Mouse (Mus musculus) thymus, postnatal 36 days (tissue): ENCODE results near the gene Sox15.
"Not testable (repeated sequence)": the region's sequence is repeated elsewhere in the genome, so short reads cannot be mapped to it uniquely, and the experiment has no call there.

Source experiments
- DNase-seq, 2 experiments: peaks; one replicate each; pipeline ENCODE4 v3.0.0; 2022; ENCODE audit warnings: mixed read lengths in 2 of 2

Gene Sox15

DNA sequence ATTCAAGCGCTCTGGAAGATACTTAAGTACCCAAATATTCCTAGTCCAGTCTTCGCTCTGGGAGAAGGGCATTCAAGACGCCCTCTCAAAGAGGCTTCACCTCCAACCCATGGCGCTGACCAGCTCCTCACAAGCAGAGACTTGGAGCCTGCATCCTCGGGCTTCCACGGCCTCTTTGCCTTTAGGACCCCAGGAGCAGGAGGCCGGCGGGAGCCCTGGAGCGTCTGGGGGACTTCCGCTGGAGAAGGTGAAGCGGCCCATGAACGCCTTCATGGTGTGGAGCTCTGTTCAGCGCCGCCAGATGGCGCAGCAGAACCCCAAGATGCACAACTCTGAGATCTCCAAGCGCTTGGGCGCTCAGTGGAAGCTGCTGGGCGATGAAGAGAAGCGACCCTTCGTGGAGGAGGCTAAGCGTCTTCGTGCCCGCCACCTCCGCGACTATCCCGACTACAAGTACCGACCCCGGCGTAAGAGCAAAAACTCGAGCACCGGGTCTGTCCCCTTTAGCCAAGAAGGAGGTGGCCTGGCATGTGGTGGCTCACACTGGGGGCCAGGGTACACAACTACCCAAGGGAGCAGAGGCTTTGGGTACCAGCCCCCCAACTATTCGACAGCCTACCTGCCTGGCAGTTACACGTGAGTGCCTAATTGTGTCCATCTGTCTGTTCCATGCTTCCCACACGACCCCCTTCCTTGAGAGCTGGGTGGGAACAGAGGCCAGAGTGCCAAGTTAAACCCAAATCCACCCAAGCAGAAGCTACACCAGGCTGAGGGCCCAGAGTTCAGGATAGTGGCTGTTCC lies at the start of gene Sox15:
Gene Sox15, plus strand, starts transcription at position 51 of the 801 bp plus-strand sequence.
- DNase-seq, result peak; percentile 25 to 44

DNA sequence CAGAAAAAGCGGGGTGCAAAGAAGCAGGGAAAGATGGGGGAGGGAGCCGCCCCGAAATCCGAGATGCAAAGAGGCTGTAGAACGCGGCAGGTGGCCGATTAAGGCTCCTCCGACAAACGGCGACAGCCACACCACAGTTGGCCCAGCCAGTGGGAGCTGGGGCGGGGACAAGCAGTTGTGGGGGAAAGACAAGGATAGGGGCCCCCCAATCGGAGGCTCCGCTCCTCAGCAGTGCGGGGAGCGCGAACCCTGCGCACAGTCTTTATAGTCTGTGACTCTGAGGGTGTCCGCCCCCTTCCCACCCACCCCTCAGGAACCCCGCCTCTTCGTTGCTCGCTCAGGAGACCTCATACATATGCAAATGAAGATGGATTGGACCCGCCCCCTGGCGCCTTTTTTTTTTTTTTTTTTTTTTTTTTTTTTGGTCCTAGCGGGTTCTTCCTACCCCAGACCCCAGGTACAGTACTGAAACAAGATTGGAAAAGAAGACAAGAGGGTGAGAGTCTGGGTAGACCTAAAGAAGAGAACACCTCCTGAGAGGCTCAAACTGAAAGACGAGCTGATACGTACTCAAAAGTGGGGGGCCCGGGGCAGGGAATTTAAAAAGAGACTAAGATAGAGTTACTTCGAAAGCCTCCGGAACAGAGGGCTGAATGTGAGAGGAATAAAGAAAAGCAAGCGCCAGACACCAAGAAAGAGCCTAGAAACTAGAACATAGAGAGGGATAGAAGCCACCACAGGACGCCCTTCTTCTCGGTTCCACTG lies 49.2 kb upstream of the Sox15 start, which contains the start of gene Atp1b2:
Gene Atp1b2, minus strand, starts transcription at position 217 of the 765 bp plus-strand sequence.
- DNase-seq, result peak; percentile 74 to 81

DNA sequence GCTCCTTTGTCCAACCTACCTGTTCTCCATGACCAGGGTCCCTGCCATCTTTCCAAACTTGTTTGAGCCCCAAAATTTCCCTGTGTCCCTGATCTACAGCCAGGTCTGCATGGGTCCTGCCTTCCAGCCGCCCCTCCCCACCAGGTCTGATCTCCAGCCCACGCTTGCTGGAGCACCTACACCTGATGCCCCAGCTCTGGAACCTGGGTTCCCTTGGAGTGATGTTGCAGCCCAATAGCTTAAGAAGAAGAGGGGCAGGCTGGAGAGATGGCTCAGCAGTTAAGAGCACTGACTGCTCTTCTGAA lies 48.7 kb upstream of the Sox15 start:
- DNase-seq, result peak in 1 of 2 experiments; percentile 23

DNA sequence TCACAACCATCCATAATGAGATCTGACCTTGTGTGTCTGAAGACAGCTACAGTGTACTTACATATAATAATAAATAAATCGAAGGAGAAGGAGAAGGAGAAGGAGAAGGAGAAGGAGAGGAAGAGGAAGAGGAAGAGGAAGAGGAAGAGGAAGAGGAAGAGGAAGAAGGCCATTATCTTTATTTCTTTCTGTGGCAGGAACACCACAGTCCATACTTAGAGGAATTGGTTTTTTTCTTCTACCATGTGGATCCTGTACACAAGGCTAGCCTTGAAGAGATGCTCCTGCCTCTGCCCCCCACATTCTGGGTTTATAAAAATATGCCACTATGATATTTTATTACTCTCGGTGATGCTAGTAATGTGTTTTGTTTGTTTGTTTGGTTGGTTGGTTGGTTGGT lies 48.3 kb upstream of the Sox15 start:
- no peak for DNase-seq

DNA sequence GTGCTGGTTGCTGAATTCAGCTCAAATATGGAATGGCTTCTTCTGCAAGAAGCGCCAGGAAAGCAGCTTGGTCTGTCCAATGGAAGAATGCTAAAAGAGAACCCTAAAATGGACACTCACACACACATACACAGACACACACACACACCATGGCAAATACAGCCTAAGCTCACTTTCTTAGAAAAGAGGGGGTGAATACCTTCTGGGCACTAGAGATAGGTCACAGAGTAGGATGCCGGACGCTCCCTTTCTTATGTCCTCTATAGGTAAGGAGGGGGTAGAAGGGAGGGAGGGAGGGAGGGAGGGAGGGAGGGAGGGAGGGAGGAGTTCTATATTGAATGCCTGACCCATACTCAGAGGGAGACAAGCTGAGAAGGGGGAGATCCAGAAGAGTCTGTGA lies 46.6 kb upstream of the Sox15 start:
- no peak for DNase-seq

DNA sequence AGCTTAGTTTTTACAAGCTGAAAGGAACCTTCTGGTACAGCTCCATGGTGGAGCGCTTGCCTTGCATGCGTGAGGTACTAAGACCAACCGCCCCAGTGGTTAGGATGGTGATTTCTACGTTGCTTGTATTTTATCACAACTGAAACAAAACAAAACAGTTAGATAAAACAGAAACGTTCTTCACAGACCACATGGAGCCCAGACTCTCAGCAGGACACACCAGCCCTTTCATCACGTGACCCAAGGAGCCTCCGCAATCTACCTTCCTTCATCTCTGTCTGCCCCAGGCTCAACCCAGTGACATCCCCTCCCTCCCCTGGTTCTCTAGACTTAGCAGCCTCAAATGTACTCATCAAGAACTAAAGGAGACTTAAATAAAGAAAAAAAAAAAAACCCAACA lies 45.7 kb upstream of the Sox15 start:
- no peak for DNase-seq

DNA sequence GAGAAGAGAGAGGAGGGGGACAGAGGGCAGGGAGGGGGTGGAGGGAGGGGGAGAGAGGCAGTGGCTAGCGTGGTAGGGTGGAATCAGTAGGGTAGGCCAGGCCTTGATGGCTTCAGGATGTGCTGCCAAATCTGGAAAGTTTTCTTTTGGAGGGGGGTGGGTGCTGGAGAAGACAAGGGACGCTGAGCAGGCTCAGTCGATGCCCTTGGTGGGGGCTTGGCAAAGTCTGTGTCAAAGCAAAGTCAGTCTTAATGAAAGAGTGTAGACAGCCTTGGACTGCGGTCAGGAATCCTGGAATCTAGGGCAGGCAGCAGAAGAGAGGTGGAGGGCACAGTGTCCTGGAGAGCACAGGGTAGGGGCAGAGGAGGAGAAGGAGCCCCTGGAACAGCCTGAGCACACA lies 44.2 kb upstream of the Sox15 start:
- no peak for DNase-seq

DNA sequence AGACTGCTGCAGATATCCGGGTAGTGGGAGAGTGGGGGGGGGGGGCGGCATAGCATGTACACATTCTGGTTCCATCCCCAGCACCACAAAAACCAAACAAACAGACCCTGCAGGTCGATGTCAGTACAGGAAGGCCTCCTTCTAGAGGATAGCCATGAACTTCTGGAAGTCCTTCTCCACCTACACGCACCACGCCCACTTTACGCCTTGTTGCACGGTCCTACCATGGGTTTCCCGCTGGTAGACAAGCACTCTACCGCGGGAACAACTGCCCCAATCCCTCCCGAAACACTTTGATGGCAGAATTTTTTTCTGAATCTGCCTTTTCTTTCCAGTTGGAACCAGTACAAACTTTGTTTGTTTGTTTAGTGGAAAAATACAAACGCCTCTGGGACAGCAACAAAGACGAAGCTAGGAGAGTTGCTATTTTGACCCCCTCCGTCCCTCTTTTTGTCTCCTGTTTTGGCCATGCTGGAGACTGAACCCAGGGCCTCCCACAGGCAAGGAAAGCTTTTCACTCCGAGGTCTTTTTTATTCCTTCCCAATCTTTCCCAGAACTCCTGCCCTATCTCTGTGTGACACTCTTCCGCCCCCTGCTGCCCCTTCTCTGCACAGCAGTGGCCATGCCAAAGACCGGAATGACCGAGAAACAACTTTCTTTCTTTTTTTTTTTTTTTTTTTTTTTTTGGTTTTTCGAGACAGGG lies 41.4 kb upstream of the Sox15 start:
- peak; percentile 66 to 74 for DNase-seq

DNA sequence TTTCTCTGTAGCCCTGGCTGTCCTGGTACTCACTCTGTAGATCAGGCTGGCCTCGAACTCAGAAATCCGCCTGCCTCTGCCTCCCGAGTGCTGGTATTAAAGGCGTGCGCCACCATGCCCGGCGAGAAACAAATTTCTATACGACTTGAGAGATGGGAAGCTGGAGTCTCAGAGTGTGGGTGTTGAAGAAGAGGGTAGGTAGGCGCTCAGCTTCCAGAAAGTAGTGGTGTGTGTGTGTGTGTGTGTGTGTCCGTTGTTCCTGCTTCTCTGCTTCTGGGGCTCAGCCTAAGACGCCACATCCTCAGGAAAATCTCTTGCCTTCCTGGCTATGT lies 40.9 kb upstream of the Sox15 start:
- not testable (repeated sequence) for DNase-seq

DNA sequence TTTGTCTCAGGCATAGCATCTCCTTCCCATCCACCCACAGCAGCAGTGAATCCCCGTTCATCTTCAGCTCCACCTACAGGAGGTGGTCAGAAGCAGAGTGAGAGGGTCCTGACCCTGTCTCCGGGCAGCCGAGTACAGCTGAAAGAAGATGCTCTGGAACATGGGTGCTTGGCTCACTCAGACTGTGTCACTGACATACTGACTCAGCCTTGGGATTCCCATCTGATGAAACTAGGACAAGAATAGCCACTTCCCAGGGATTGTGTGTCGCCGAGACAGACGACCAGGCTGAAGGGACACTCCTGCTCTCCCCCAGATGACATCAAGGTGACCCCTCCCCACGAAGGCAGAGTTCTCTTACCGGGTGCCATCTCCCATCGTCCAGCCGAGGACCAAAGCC lies 38.3 kb upstream of the Sox15 start:
- no peak for DNase-seq

DNA sequence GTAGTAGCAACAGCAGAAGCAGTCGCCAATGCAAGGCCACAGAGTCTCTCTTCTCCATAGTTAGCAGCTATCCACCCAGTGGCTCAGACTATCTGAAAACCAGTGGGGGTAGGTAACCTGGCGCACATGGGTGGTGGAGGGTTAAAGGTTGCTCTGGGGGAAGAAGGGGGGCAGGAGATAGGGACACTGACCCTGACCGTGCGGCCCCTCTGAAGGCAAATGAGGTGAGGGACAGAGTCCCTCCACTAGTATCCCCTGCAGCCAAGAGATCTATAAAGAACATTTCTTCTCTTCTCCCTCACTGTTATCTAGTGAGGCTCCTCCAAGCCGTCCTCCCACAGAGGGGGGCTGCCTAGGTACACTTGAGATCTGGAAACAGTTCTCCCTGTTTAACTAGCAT lies 37.3 kb upstream of the Sox15 start, which contains the start of gene Shbg:
Gene Shbg, minus strand, starts transcription at position 101 of the 400 bp plus-strand sequence.
- no peak for DNase-seq

DNA sequence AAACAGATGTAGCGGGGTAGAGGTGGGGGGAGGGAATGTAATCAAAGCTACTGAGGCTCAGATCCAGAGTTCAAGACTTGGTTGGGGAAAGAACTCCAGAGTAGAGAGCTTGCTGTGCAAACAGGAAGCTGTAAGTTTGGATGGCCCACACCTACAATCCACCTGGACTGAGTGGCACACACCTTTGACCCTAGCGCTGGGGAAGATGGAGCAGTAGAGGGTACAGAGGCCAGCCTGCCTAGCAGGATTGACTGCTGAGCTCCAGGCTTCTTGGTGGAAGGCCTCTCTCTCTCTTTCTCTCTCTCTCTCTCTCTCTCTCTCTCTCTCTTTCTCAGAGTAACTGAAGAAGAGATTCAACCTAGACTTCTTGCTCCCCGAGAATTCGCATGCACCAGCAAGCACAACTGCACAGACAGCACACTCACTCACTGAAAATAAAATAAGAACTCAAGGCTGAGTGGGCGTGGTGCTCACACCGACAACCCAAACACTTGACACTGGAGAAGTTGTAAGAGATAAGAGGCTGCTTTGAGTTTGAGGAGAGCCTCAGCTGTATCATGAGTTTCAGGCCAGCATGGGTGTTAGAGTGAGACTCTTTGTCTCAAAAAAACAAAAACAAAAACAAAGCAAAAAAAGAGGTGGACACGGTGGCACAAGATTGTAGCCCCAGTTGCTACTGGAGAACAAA lies 34.6 kb upstream of the Sox15 start:
- DNase-seq, result no peak

DNA sequence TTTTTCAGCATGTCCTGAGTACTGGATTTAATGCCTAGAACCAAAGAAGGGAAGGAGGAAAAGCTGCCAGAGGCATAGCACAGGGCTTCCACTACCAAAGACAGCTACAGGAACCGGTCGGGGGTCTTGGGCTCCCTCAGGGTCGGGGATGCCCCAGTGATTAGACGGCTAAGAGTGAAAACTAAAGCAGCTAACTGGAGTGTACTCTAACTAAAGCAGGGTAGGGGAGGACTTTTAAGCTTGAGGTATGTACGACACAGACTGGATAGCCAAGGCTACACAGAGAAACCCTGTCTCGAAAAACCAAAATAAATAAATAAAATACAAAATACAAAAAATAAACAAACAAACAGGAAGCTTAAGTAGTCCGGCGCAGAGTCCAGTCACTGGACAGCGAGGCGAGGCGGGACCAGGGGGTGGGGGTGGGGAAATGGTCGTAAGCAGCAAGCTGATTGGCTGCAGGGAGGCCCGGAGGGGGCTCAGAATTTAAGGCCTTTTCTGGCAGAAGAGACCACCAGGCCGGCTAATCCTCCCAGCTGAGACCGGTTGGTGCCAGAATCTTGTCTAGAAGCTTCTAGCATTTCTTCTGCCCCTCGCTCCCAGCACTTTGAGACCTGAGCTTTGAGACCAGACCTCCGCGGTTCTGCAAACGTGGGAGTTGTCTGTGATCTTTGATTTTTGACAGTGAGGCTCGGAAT lies 33.4 kb upstream of the Sox15 start, which contains the start of gene Sat2:
Gene Sat2, plus strand, starts transcription at position 454 of the 698 bp plus-strand sequence.
- DNase-seq, result no peak

DNA sequence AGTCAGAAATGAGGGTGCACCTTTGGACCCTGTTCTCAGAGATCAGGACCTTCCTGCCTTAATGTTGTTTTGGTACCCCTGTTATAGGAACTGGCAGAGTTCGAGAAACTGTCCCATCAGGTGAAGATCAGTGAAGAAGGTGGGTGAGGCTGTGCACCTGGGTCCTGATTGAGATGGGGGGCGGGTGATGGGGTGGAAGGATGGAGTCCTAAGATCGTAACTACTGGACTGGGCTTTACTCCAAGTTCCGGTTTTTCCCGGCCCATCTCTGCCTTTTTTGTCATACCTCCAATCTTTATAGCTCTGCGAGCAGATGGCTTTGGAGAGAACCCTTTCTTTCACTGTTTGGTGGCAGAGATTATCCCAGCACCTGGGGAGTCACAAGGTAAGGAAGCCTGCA lies 32.7 kb upstream of the Sox15 start:
- no peak for DNase-seq

DNA sequence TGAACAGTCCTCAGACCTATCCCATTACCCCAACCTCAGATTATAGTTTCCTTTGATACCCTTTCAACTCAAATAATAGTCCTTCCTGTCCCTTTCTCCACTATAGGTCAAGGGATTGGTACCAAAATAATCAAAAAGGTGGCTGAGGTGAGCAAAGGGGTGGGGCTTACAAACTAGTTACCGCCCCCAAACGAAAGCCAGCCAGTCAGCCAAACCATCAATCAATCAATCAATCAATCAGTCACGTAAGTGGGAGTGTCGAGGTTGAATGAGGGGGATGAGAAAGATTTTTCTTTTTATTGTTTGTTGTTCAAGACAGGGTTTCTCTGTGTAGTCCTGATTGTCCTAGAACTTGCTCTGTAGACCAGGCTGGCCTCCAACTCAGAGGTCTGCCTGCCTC lies 32.1 kb upstream of the Sox15 start:
- DNase-seq, result no peak

DNA sequence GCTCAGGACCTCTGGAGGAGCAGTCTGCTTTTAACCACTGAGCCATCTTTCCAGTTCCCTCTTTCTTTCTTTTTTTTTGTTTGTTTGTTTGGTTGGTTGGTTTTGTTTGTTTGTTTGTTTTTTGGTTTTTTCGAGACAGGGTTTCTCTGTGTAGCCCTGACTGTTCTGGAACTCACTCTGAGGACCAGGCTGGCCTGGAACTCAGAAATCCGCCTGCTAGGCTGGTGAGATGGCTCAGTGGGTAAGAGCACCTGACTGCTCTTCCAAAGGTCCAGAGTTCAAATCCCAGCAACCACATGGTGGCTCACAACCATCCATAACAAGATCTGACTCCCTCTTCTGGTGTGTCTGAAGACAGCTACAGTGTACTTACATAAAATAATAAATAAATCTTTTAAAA lies 30.8 kb upstream of the Sox15 start:
- not testable (repeated sequence) for DNase-seq

DNA sequence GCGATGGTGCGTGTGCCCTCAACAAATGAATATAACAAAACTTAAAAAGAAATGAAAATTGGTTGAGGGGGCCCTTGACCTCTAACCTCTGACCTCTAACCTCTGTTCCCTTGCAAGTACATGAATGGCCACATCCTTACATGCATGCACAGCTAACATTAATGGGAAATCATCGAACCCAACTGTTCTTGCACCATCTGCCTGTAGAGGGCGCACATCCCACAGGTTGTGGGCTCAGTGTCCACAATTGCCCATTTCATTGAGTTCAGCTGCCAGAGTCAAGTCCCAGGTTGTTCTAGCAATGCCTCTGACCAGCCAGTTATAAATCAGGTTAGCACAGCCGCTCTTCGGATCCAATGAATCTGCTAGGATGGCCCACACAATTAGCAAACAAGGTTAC lies 26.8 kb upstream of the Sox15 start:
- DNase-seq, result peak; percentile 58 to 65

DNA sequence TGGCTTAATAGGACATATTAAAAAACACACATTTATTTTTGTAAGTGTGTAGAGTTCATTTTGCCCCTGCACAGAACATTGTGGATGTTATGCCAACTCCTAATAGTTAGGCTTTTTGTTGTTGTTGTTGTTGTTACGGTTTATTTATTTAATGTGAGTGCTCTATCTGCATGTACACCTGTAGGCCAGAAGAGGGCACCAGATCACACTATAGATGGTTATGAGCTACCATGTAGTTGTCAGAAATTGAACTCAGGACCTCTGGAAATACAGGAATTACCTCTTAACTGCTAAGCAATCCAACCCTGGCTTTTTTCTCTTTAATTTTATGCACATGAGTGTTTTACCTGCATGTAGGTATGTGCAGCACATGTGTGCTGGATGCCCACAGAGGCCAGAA lies 25.3 kb upstream of the Sox15 start:
- DNase-seq, result no peak

DNA sequence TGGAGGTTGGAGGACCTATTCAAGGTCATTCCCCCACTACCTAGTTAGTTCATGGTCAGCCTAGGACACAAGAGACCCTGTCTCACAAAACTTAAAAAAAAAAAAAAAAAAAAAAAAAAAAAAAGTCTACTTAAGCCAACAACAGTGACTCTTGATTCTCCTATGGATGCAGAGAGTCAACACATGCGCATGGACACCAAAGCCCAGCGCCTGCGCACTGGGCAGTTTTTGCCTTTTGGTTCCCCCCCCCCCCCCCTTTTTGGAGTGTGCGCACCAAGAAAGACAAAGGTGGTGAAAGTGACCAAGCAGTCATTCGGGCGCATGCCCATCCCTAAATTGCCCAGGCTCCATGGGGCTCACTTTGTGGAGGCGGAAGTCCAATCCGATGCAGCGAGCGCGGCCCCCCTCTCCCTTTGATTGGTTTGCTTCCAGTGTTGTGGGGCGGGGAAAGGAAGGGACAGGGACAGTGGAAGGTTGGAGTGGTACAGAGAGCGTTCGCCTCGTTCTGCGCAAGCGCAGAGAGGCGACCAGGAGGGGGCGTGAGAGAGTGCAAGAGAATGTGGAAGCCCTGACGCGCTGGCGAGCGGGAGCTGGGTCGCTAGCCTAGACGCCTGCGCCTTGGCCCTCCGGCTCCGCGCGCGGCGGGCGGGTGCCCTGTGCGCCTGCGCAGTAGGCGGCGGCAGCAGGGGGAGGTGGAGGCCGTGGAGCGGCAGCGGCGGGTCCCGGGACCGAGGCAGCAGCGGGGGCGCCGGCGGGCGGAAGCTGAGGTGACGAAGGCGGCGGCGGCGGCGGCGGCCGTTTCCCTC lies 22.6 kb upstream of the Sox15 start, which contains the start of gene Fxr2:
Gene Fxr2, plus strand, starts transcription at position 707 of the 806 bp plus-strand sequence.
- peak; percentile 100 for DNase-seq

DNA sequence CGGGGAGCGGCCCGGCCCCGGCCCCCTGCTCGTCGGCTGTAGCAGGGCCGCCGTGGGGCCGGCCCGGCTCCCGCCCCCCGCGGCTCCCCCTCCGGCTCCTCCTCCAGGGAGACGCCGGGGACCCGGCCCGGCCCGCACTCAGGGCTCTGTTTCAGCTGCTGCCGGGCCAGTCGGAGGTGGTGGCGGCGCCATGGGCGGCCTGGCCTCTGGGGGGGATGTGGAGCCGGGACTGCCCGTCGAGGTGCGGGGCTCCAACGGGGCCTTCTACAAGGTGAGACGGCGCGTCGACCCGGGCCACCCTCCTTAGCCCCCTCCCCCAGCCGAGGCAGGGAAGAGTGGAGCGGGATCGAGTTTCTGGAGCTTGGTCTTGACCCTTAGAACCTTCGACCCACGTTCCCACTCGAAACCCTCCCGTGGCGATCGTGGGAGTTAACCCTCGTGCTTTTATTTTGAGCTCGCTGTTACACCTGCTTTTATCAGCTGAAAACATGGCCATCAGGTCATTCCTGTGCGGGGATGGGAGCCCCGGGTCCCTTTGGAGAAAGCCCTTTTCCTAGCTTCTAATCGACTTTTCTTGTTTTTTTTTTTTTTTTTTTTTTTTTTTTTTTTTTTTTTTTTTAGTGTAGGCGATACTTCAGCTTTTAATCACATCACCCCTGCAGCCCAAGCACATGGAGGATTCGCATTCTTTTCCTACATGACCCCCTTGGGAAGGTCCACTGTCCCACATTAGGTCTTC lies 21.8 kb upstream of the Sox15 start:
- DNase-seq, result no peak

DNA sequence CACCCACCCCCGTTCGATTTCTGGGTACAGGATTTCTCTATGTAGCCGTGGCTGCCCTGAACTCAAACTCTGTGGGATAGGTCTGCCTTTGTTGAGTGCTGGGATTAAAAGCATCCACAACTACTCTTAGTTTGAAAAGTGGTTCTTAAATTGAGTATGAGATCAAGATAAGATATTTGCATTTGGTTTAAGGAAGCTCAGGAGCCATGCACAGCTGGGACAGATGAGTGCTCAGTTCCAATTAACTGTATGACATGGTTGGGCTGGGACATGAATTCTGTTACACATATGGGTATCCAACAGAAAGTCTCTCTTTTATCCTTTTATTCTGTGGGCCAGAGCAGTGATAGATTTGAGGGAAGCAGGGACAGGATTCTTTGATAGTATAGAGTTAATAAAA lies 19.6 kb upstream of the Sox15 start:
- DNase-seq, result no peak
